Mouse (Mus musculus): ENCODE measurements around the gene Blcap. TPM values are rescaled to one million over a fixed set of nuclear protein-coding genes. Genes with fewer than 3 reads are reported as not detected.

Blcap gene
- polyA plus RNA-seq, 1 experiment from 2014 or later, result 29.4 TPM

- Histone ChIP-seq H3K27me3 (replicated peaks) (0 out of 2 replicates have a peak, but pooled peaks cover 2% of the 10 kb centered on the region), H3K9me3 (no peaks in the 10 kb centered on the region), H3K4me3 (no peak overlapping the region), H3K4me2 (no peak overlapping the region), H3K36me3 (peaks cover 26% of the 10 kb centered on the region), H3K9ac (no peak overlapping the region), H3K4me1 (peaks cover 17% of the 10 kb centered on the region), H3K27ac (replicated peaks) (0 out of 2 replicates have a peak overlapping the region, but pooled peaks have one; percentile 4)
- ATAC-seq (ENCODE audit: extremely low read depth, insufficient number of reproducible peaks, low FRiP score, low TSS enrichment), result no peak
- 66% methylated on average over 24 of the region's 24 CpGs for WGBS
Observed at GRCm38 (mm10) chr2:157540073-157540952, 30.8 kb downstream of the Blcap start.

GRCm38 (mm10) chr2:157537118-157537517 is 34.0 kb downstream of the Blcap start:
- no peak overlapping the region for H3K27ac ChIP-seq (replicated peaks)
- no peak overlapping the region for H3K4me2 ChIP-seq
- no peak for ATAC-seq (ENCODE audit: extremely low read depth, insufficient number of reproducible peaks, low FRiP score, low TSS enrichment)
- H3K27me3 ChIP-seq (replicated peaks), result peaks cover 11% of the 10 kb centered on the region; the same call in 1 of the 2 replicates
- H3K9me3 ChIP-seq, result no peaks in the 10 kb centered on the region
- H3K36me3 ChIP-seq, result 0 out of 2 replicates have a peak, but pooled peaks cover 1% of the 10 kb centered on the region
- peaks cover 17% of the 10 kb centered on the region for H3K4me1 ChIP-seq
- WGBS, result 45% methylated on average over 7 of the region's 7 CpGs
- H3K4me3 ChIP-seq, result no peak overlapping the region
- H3K9ac ChIP-seq, result no peak overlapping the region

GRCm38 (mm10) chr2:157536476-157537081 is 34.5 kb downstream of the Blcap start:
- Histone ChIP-seq H3K4me2 (no peak overlapping the region), H3K9ac (no peak overlapping the region), H3K9me3 (no peaks in the 10 kb centered on the region), H3K27me3 (replicated peaks) (peaks cover 11% of the 10 kb centered on the region; the same call in 1 of the 2 replicates), H3K36me3 (no peaks in the 10 kb centered on the region), H3K27ac (replicated peaks) (no peak overlapping the region), H3K4me3 (no peak overlapping the region), H3K4me1 (peaks cover 17% of the 10 kb centered on the region)
- no peak for ATAC-seq (ENCODE audit: extremely low read depth, insufficient number of reproducible peaks, low FRiP score, low TSS enrichment)
- WGBS, result 46% methylated on average over 7 of the region's 7 CpGs

- Histone ChIP-seq H3K27ac (replicated peaks) (no peak overlapping the region), H3K27me3 (replicated peaks) (peaks cover 29% of the 10 kb centered on the region), H3K4me2 (no peak overlapping the region), H3K9me3 (no peaks in the 10 kb centered on the region), H3K4me3 (no peak overlapping the region), H3K36me3 (no peaks in the 10 kb centered on the region), H3K9ac (no peak overlapping the region), H3K4me1 (peaks cover 14% of the 10 kb centered on the region)
- WGBS, result 73% methylated on average over 4 of the region's 4 CpGs
- no peak for ATAC-seq (ENCODE audit: extremely low read depth, insufficient number of reproducible peaks, low FRiP score, low TSS enrichment)
Observed at GRCm38 (mm10) chr2:157534163-157534562, 36.9 kb downstream of the Blcap start.

GRCm38 (mm10) chr2:157531681-157532426 is 39.2 kb downstream of the Blcap start:
- no peaks in the 10 kb centered on the region for H3K36me3 ChIP-seq
- no peak overlapping the region for H3K4me2 ChIP-seq

GRCm38 (mm10) chr2:157530056-157530955 is 40.8 kb downstream of the Blcap start:
- no peak overlapping the region for H3K4me2 ChIP-seq
- H3K4me3 ChIP-seq, result no peak overlapping the region
- no peaks in the 10 kb centered on the region for H3K36me3 ChIP-seq
- 54% methylated on average over 13 of the region's 13 CpGs for WGBS
- H3K27ac ChIP-seq (replicated peaks), result no peak overlapping the region
- peaks cover 4% of the 10 kb centered on the region; the same call in 1 of the 2 replicates for H3K4me1 ChIP-seq
- peaks cover 37% of the 10 kb centered on the region for H3K27me3 ChIP-seq (replicated peaks)
- H3K9ac ChIP-seq, result no peak overlapping the region
- no peak for ATAC-seq (ENCODE audit: extremely low read depth, insufficient number of reproducible peaks, low FRiP score, low TSS enrichment)
- H3K9me3 ChIP-seq, result no peaks in the 10 kb centered on the region

More at GRCm38 (mm10) chr2:157531681-157532426, 39.2 kb downstream of the Blcap start:
- ATAC-seq (ENCODE audit: extremely low read depth, insufficient number of reproducible peaks, low FRiP score, low TSS enrichment), result no peak
- no peak overlapping the region for H3K9ac ChIP-seq
- H3K9me3 ChIP-seq, result no peaks in the 10 kb centered on the region
- 49% methylated on average over 8 of the region's 8 CpGs for WGBS
- H3K4me3 ChIP-seq, result no peak overlapping the region
- H3K27me3 ChIP-seq (replicated peaks), result peaks cover 29% of the 10 kb centered on the region
- peaks cover 11% of the 10 kb centered on the region for H3K4me1 ChIP-seq
- H3K27ac ChIP-seq (replicated peaks), result no peak overlapping the region

GRCm38 (mm10) chr2:157522556-157522955 is 48.5 kb downstream of the Blcap start:
- Histone ChIP-seq H3K9me3 (no peaks in the 10 kb centered on the region), H3K9ac (no peak overlapping the region), H3K4me1 (no peaks in the 10 kb centered on the region), H3K4me2 (no peak overlapping the region), H3K36me3 (no peaks in the 10 kb centered on the region), H3K27me3 (replicated peaks) (peaks cover 18% of the 10 kb centered on the region), H3K4me3 (no peak overlapping the region), H3K27ac (replicated peaks) (no peak overlapping the region)
- no peak for ATAC-seq (ENCODE audit: extremely low read depth, insufficient number of reproducible peaks, low FRiP score, low TSS enrichment)
- 81% methylated on average over 3 of the region's 3 CpGs for WGBS

- 44% methylated on average over 5 of the region's 5 CpGs for WGBS
- Histone ChIP-seq H3K9me3 (no peaks in the 10 kb centered on the region), H3K4me2 (no peak overlapping the region), H3K27ac (replicated peaks) (no peak overlapping the region), H3K27me3 (replicated peaks) (peaks cover 10% of the 10 kb centered on the region; the same call in 1 of the 2 replicates), H3K36me3 (no peaks in the 10 kb centered on the region), H3K9ac (no peak overlapping the region), H3K4me1 (no peaks in the 10 kb centered on the region), H3K4me3 (no peak overlapping the region)
- no peak for ATAC-seq (ENCODE audit: extremely low read depth, insufficient number of reproducible peaks, low FRiP score, low TSS enrichment)
Observed at GRCm38 (mm10) chr2:157520496-157520895, 50.6 kb downstream of the Blcap start.

GRCm38 (mm10) chr2:157519452-157519851 is 51.6 kb downstream of the Blcap start:
- WGBS, result 61% methylated on average over 6 of the region's 6 CpGs
- H3K36me3 ChIP-seq, result no peaks in the 10 kb centered on the region

GRCm38 (mm10) chr2:157518451-157518850 is 52.6 kb downstream of the Blcap start:
- no peak for ATAC-seq (ENCODE audit: extremely low read depth, insufficient number of reproducible peaks, low FRiP score, low TSS enrichment)
- Histone ChIP-seq H3K27me3 (replicated peaks) (peaks cover 16% of the 10 kb centered on the region; the same call in 1 of the 2 replicates), H3K4me1 (peaks cover 11% of the 10 kb centered on the region; the same call in 1 of the 2 replicates), H3K27ac (replicated peaks) (no peak overlapping the region), H3K4me2 (no peak overlapping the region), H3K9ac (no peak overlapping the region), H3K4me3 (no peak overlapping the region), H3K36me3 (no peaks in the 10 kb centered on the region), H3K9me3 (no peaks in the 10 kb centered on the region)
- 60% methylated on average over 7 of the region's 7 CpGs for WGBS

More at GRCm38 (mm10) chr2:157519452-157519851, 51.6 kb downstream of the Blcap start:
- no peak for ATAC-seq (ENCODE audit: extremely low read depth, insufficient number of reproducible peaks, low FRiP score, low TSS enrichment)
- no peak overlapping the region for H3K4me2 ChIP-seq
- peaks cover 2% of the 10 kb centered on the region; the same call in 1 of the 2 replicates for H3K4me1 ChIP-seq
- 0 out of 2 replicates have a peak, but pooled peaks cover 8% of the 10 kb centered on the region for H3K27me3 ChIP-seq (replicated peaks)
- H3K9ac ChIP-seq, result no peak overlapping the region
- no peak overlapping the region for H3K27ac ChIP-seq (replicated peaks)
- H3K9me3 ChIP-seq, result no peaks in the 10 kb centered on the region
- no peak overlapping the region for H3K4me3 ChIP-seq

All from heart, embryonic 13.5 days (tissue).